Mouse (Mus musculus) sigmoid colon, adult 10 weeks (tissue): Measurements from ENCODE around the gene Cpsf4. TPM values are rescaled to one million over a fixed set of nuclear protein-coding genes. Genes with fewer than 3 reads are reported as not detected.

ENCODE experiments used
- polyA plus RNA-seq: library from polyadenylated mRNA; stranded (reverse); fragments of 350-450 nt; fragmentation: Illumina TruSeq; extraction: RNeasy Lipid Tissue Mini Kit (QIAGEN cat#74804); gene quantifications from one replicate; pipeline ENCODE4 v1.2.3, GENCODE M21; 2014; ENCODE audit warnings: low read depth, low replicate concordance

The Cpsf4 gene
- polyA plus RNA-seq = 2.6 TPM

DNA sequence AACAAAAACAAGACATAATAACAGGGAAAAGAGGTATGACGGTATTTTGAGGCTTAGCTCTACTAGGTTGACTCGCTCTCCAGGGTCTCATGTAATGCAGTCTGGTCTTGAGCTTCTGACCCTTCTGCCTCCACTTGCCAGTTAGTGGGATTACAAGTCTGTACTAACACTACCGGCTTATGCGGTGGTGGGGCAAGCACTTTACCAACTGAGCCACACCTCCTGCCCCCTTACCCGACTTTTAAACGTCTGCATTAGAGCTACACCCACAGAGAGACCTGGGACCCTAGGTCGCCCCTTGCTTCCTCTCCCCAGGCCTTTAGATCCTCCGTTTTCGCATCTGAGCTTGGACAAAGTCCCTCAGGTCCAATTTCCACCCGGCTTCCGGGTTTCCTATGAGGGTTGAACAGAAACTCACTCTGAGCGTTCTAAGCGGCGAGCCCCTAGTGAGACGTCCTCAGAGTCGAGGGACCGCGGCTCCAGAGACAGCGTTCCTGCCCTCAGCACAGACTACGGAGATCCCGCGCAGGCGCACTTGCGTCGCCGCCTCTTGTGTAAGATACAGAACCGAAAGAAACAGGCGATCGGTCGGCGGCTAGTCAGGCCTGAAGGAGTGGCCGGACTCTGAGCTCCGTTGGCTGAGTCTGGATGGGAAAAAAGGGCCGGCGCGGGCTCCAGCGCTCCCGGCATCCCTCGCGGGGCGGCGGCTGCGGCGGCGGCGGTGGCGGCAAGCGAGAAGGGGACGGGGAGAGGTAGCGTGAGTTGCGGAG, at the start of gene Cpsf4, which contains the start of gene Ptcd1:
TSS of gene Cpsf4 (plus strand) at position 678 of the 770 bp plus-strand sequence.
TSS of gene Ptcd1 (minus strand) at position 573 of the 770 bp plus-strand sequence.

GRCm38 (mm10) chr5:145139571-145140519, 27.2 kb upstream of the Cpsf4 start, which contains the start of the genes Pdap1 and Bud31:
Gene Pdap1 (minus strand): TSS chr5:145140238.
Gene Bud31 (plus strand): TSS chr5:145140362.

GRCm38 (mm10) chr5:145191962-145192361, 24.9 kb downstream of the Cpsf4 start, which contains the start of gene Atp5j2:
Gene Atp5j2 (minus strand): TSS chr5:145192062.

GRCm38 (mm10) chr5:145201321-145201991, 34.4 kb downstream of the Cpsf4 start, which contains the start of gene Zkscan14:
Gene Zkscan14 (minus strand): TSS chr5:145201868.

DNA sequence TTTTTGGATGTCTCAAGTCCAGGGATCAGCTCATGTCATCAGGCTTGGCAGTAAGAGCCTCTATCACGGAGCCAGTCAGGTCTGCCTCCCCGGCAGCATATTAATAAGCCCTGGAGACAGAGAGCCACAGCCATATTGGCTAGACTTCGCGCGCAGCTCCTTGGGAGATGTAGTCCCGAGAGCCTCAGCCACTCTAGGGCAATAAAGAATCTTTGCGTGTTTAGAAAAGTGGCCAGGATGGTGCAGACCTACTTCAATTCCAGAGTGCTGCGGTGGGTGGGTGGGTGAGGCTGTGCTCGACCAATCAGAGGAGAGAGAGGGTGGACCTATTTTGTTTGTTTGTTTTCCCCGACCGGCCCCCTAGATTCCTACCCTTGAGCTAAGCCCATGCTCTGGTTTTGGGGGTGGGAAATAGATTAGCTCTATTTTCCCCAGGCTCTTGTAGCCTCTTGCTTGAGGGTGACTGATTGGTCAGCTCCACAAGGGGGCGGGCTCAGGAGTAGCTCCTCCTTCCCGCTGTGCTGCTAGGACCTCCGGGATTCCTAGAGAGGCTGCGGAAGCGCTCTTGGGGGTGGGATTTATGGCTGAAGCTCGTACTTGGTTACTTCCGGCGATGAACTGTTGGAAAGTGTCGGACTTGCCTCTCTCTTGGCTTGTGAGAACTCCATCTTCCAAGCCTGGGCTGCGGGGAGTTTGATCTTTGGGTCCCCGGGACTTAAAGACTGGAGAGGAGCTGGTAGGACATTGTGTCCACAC, 37.1 kb downstream of the Cpsf4 start, which contains the start of gene Zkscan5:
TSS of gene Zkscan5 (plus strand) at position 627 of the 756 bp plus-strand sequence.

DNA sequence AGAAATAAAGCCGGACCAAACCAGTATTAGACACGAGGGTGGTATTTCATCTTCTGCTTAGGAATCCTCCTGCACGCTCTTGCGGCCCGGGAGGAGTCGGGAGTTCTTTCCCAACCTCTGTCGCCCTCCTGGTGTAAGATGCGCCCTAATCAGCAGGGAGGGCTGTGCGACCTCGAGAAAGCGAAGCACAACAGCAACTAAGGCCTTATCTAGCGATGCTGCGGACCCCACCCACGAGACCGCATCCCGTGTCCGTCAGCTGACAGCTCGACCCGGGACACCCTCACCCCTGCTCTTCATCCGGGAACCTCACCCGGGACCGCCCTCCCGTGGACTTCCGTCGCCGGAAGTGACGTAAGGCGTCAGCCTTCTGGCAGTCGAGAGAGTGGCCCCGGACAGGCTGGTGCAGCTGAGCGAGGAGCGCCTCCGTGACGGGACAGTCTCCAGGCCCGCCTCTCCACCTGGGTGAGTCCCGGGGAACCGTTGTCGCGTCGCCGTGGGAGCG, 64.4 kb downstream of the Cpsf4 start, which contains the start of gene Zfp655:
TSS of gene Zfp655 (plus strand) at position 349 of the 505 bp plus-strand sequence.

Other genes starting within 250 kb of the Cpsf4 start
- 10.9 TPM for gene Smurf1, start 201.4 kb upstream of the Cpsf4 start, polyA plus RNA-seq
- gene Gm4871, start 134.5 kb upstream of the Cpsf4 start, polyA plus RNA-seq = not detected
- gene 1700018F24Rik, start 124.2 kb upstream of the Cpsf4 start, polyA plus RNA-seq = not detected
- gene Arpc1a, start 83.4 kb upstream of the Cpsf4 start, polyA plus RNA-seq = 21.0 TPM
- not detected for gene Kpna7, start 83.2 kb upstream of the Cpsf4 start, polyA plus RNA-seq
- 84.1 TPM for gene Arpc1b, start 53.0 kb upstream of the Cpsf4 start, polyA plus RNA-seq
- gene Pdap1, start 27.0 kb upstream of the Cpsf4 start, polyA plus RNA-seq = 25.1 TPM
- gene Bud31, start 26.9 kb upstream of the Cpsf4 start, polyA plus RNA-seq = 230 TPM
- 0.66 TPM for gene Ptcd1, start 105 bp upstream of the Cpsf4 start, polyA plus RNA-seq
- gene Atp5j2, start 24.8 kb downstream of the Cpsf4 start, polyA plus RNA-seq = 26.2 TPM
- 2.3 TPM for gene Zkscan14, start 34.7 kb downstream of the Cpsf4 start, polyA plus RNA-seq
- gene Zkscan5, start 37.3 kb downstream of the Cpsf4 start, polyA plus RNA-seq = 6.8 TPM
- gene Zfp655, start 64.5 kb downstream of the Cpsf4 start, polyA plus RNA-seq = 88.7 TPM
- gene Zscan25, start 113.3 kb downstream of the Cpsf4 start, polyA plus RNA-seq = not detected
- gene Cyp3a57, start 178.1 kb downstream of the Cpsf4 start, polyA plus RNA-seq = not detected